Mouse (Mus musculus) c-Kit-positive CD71-positive TER-119-negative erythroid progenitor cells, embryonic 14.5 days (primary cell): ENCODE data around the gene Antxr1.

Source experiments
- DNase-seq: peaks from one replicate; pipeline ENCODE4 v3.0.0-alpha.2; 2013; ENCODE audit warnings: low read depth

Antxr1 gene

DNA sequence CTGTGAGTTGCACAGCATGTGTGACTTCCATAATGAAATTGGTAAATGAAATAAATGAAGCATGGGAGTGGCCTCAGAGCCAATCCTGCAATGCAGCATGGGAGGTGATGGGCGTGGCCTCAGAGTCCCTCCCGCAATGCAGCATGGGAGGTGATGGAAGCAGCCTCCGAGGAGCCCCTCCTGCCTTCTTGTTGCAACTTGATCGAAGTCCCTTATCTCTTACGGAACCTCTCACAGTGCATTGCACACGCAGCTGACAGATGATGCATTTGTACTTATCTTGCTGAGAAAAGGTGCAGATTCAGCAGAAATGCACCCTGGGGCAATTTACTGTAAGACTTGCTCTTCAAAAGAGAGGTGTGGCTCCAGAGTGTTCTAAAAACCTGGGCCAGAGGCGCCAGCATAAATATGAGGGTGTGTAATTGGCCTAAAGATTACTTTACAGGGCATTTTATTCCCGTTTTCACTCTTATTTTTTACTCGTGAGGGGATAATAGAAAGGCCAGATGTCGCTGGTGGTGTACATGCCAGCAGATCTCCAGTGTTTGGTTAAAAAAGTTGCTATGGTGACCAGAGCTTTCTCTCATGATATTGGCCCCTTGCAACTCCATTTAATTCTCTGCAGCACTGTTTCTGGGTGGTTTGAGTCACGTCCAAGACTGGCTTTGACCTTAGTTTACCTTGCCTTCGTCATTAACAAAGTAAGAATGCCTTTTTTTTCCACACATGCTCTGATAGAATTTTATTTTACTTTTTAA is 195.6 kb downstream of the Antxr1 start:
- DNase-seq, result peak; percentile 41

DNA sequence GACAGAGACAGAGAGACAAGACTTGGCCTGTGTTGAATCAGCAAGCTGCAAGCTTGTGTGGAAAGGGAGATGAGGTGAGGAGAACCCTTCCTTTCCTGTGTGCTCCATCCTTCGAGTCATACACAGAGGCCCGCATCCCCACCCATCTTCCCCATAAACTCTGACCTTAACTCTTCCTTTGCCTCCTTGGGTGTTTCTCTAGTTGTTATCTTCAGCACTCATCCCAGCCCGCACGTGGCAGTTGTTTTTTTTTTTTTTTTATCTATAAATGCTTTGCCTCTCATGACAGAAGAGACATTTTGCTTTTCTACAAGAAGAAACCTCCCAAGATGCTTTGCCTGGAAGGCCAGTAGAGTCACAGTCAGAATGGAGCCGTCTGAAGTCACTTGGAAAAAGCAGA is 197.1 kb downstream of the Antxr1 start:
- no peak for DNase-seq

- no peak for DNase-seq
Observed at GRCm38 (mm10) chr6:87133966-87134546, 201.6 kb downstream of the Antxr1 start.

DNA sequence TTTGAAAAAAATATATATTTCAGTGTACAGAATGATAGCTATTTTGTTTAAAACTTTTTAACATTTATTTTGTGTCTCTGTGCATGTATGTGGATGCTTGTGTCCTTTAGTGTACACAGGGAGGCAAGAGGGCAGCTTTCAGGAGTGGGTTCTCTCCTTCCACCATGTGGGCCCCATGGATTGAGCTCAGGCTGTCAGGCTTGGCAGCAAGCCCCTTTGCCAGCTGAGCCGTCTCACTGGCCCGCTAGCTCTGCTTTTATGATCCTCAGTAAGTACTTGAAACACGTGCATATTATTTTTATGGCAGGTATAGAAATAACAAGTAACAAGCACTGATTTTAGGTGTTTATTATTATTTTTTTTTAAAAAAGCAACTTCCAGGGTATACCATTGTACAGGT is 202.1 kb downstream of the Antxr1 start:
- DNase-seq, result no peak

- no peak for DNase-seq
Observed at GRCm38 (mm10) chr6:87131078-87131477, 204.5 kb downstream of the Antxr1 start.

DNA sequence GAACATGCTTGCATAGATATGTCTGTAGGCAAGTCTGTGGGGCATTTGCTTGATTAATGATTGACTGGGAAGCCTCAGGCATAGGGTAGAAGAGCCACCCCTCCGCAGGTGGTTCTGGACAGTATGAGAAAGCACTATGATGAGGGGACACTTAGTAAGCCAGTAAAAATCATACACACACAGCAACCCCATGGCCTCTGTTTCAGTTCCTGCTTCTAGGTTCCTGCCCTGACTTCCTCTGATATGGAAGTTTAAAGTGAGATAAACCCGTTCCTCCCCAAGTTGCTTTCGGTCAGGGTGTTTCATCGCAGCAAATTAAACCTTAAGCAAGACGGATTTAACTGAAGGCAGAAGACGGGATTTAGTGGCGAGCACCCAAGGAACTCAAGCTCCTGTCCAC is 205.0 kb downstream of the Antxr1 start:
- DNase-seq, result no peak

- DNase-seq, result no peak
Observed at GRCm38 (mm10) chr6:87129861-87130260, 205.8 kb downstream of the Antxr1 start.

- no peak for DNase-seq
Observed at GRCm38 (mm10) chr6:87127049-87127753, 208.4 kb downstream of the Antxr1 start.

DNA sequence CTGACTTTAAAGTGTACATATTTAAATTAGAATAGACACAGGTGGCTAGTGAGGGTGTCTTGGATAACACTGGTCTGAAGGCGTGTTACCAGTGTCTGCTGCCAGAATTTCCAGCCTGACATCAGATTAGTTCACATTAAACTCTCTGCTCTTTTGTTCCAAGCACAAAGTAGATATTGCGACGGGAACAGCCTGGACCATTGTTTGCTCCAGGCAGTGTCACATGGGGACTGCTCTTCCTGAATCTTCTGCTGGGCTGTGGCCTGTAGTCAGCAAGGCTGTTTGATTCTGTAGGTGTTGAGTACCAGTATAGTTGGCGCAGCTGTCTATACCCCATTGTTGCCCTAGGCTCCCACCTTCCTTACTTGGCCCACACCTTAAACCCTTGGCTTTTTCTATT is 211.6 kb downstream of the Antxr1 start:
- DNase-seq, result no peak

DNA sequence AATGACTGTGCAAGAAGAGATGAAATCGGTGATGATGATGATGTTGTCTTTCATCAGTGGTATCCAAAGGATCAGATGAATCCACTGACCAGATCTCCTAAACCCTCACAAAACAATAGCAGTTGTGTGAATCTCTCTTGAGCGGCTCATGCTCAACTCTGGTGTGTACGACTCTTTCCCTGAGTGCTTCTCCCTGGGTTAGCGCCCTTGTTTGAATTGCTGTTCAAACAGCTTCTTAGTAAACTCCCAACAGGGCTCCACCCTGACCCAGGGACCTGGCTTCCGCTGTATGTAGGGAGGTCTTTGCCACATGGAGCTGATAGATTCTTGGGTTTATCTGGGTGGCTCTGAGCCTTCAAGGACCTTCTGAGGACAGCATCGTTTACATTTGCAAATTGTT is 212.2 kb downstream of the Antxr1 start:
- DNase-seq, result no peak

GRCm38 (mm10) chr6:87121961-87122360 is 213.7 kb downstream of the Antxr1 start:
- no peak for DNase-seq

- no peak for DNase-seq
Observed at GRCm38 (mm10) chr6:87120661-87121060, 215.0 kb downstream of the Antxr1 start.

DNA sequence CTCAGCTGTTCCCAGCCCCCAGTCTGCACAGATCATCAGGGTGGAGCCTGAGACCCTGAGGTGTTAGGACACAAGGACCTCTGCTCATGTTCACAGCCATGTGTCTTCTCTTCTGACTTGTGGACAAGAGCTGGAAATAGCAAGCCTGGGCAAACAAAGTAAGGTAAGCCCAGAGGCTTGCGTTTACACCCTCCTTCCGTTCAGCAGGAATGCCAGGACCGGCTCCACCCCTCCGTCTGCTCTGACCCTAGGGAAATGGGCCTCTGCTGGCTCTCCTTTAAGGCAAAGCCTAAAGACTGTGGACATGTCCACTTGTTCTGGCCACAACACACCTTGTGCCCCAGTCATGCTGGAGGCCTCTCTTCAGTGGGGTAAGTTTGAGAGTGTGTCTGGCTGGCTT is 215.6 kb downstream of the Antxr1 start:
- no peak for DNase-seq

- no peak for DNase-seq
Observed at GRCm38 (mm10) chr6:87119066-87119837, 216.4 kb downstream of the Antxr1 start.

DNA sequence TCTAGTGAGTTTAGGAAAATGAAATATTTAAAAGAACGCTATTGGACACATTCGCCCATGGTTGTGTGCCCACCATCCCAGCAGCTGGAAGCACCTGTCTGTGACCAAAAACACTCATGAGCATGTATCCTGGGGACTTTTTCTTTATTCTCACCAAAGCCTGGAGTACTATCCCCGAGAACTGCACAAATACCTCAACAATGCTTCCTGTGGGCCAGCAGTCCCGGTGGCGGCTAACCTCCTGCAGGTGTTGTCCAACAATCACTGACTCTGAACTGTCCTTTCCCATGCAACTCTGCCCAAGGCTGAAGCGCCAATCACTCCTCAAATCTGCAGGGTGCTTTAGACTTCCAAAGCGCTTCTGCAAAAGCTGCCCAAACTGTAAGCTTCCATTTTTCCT is 219.0 kb downstream of the Antxr1 start:
- no peak for DNase-seq

GRCm38 (mm10) chr6:87115981-87116380 is 219.6 kb downstream of the Antxr1 start:
- no peak for DNase-seq

- no peak for DNase-seq
Observed at GRCm38 (mm10) chr6:87112125-87112524, 223.5 kb downstream of the Antxr1 start.

DNA sequence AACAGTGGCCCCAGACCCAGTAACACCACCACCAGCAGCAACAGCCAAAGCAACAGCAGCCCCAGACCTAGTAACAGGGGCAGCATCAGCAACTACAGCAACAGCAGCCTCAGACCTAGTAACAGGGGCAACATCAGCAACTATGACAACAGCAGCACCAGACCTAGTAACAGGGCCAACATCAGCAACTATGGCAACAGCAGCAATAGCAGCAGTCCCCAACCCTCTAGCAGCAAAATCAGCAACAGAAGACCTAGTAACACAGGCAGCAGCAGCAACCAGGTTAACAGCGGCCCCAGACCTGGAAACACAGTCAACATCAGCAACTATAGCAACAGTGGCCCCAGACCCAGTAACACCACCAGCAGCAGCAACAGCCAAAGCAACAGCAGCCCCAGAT is 224.1 kb downstream of the Antxr1 start:
- DNase-seq, result no peak

DNA sequence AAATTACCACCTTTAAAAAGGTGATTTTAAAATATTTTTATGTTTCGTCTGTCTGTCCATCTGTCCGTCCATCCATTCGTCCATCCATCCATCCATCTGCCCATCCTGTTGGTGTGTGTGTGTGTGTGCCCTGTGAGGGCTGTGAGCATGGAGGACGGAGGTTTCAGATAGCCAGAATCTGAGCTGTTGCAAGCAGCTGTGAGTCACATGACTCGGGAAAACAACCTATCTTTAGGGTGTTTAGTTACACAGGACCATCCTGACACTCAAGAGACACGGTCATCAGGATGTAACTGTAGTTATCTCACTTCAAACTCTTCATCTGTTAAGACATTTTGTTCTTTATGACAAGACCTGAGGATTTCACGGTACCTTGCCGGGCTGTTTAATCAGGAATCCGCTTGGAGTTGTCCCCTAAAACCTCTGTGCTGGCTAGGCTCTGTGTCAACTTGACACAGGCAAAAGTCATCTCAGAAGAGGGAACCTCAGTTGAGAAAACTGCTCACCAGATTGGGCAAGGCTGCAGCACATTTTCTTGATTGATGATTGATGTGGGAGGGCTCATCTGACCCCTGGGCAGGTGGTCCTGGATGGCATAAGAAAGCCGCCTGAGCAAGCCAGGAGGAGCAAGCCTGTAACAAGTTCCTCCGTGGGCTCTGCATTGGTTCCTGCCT is 231.4 kb downstream of the Antxr1 start, which contains the start of gene D6Ertd527e:
TSS of gene D6Ertd527e (plus strand) at position 624 of the 674 bp plus-strand sequence.
- no peak for DNase-seq

DNA sequence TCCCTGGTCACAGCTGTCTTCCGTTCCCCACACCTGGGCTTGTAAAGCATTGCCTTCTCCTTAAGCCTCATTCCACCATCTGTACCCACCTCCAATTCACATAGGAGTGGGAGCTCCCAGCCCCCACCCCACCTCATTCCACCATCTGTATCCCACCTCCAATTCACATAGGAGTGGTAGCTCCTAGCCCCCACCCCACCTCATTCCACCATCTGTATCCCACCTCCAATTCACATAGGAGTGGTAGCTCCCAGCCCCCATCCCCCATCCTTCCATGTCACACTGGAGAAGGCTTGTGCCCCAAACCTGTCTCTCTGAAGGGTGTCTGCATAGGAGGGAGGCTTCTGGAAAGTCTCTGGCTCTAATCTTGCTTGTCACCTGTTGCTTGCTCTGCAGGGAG is 232.3 kb downstream of the Antxr1 start:
- no peak for DNase-seq

GRCm38 (mm10) chr6:87102421-87102911 is 233.2 kb downstream of the Antxr1 start:
- DNase-seq, result no peak

DNA sequence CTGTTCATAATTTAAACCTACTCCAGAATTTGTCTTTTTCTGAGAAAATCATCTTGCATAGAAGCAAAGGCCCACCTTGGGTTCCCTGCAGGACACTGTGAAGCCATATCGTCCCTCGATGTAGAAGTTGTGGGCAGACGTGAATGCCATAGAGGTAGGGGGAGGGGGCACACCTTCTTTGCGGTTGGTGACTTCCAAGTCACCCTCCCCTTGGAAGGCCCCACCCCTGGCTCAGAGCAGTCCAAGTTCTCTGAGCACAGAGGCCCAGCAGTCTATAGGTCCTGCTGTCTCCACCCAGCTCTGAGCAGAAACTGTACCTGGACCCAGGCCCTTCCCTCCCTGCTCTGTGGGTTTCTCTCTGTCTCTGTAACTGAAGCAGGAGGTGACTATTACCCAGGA is 233.7 kb downstream of the Antxr1 start:
- DNase-seq, result no peak
